Mouse (Mus musculus): ENCODE results near the gene Ube2cbp.

Gene Ube2cbp

GRCm38 (mm10) chr9:86447431-86447830, 17.3 kb downstream of the Ube2cbp start:
- POLR2A ChIA-PET: interaction anchor here in 1 of 4 experiments (1.5 kb wide), 1 partner anchor 698 kb away, joined by 3 read pairs; the partner anchor contains the start of gene Ibtk

DNA sequence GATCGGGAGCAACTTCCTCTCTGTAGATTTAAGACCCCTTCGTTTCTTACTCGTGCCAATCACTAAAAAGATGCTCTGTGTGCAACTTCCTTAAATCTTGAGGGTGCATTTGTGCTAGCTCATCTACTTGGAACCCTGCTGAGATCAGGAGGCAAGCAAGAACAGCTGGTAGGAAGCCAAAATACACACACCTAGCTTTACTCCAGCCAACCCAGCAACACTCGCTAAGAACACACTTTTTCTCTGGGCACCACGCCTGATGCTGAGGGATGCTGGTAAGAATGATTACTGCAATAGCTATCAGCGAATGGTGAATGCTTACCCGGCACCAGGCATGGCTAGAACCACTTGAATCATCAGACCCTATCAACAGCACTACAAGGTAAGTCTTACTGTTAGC, 17.9 kb downstream of the Ube2cbp start:
- CTCF ChIA-PET: interaction anchor here in 1 of 4 experiments (1.0 kb wide), 1 partner anchor 17 kb away, joined by 3 read pairs; no protein-coding TSS in a partner anchor
- POLR2A ChIA-PET: interaction anchor here in 2 of 4 experiments (1.1 to 1.5 kb wide), 2 partner anchors 17 to 697 kb away, joined by 3 read pairs; partner anchors contain the start of gene Ibtk (in 1 of the 2)

More at GRCm38 (mm10) chr9:86447431-86447830, 17.3 kb downstream of the Ube2cbp start:
- CTCF ChIA-PET: interaction anchor here in 2 of 4 experiments (0.8 to 1.0 kb wide), 2 partner anchors 11 to 17 kb away, joined by 3 read pairs; no protein-coding TSS in a partner anchor

GRCm38 (mm10) chr9:86442248-86442647, 22.5 kb downstream of the Ube2cbp start:
- POLR2A ChIA-PET: no interaction called here
- CTCF ChIA-PET: no interaction called here

GRCm38 (mm10) chr9:86438337-86439009, 26.3 kb downstream of the Ube2cbp start:
- CTCF ChIA-PET: no interaction called here

GRCm38 (mm10) chr9:86436608-86437007, 28.1 kb downstream of the Ube2cbp start:
- ChIA-PET POLR2A (interaction anchor here in 2 of 4 experiments (0.7 to 1.2 kb wide), 2 partner anchors 12 to 193 kb away, joined by 3 to 5 read pairs; no protein-coding TSS in a partner anchor), CTCF (interaction anchor here in 1 of 4 experiments (1.1 kb wide), 1 partner anchor 11 kb away, joined by 3 read pairs; no protein-coding TSS in a partner anchor)

More at GRCm38 (mm10) chr9:86438337-86439009, 26.3 kb downstream of the Ube2cbp start:
- POLR2A ChIA-PET: no interaction called here

DNA sequence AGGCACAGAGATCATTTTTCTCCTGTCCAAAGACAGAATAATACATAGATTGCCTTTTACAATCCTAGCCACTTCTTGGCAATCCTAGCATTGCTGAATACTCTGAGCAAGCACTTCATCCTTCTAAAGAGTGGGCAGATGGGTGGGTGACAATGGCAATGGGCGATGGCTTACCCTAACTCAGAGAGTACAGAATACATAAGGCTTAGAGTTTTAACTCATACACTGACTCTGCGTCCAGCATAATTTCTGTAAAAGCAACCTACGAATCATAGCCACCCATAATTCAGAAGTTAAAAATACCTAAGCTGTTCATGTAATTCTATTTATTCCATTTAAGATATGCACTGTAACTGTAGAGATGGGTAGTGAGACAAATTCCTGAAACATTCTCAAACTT, 29.2 kb downstream of the Ube2cbp start:
- POLR2A ChIA-PET: no interaction called here
- CTCF ChIA-PET: interaction anchor here in 1 of 4 experiments (0.7 kb wide), 1 partner anchor 577 kb away, joined by 4 read pairs; no protein-coding TSS in a partner anchor

DNA sequence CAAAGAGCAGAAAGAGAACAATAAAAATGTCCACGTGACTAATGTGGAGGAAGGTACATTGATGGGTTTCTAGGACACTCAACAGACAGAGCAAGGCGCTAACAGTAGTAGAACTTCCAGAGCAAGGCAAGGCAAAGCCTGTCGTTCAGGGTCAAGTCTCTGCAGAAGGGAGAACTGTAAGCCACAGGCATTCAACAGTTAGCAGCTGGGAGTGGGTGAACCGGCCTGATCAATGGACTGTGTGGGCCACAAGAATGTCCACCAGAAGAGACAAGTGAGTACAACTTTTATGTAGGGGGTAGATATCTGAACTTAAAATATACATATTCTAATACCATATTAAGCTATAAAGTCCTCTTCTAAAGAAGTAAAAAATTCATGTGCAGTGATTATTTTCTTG, 41.4 kb downstream of the Ube2cbp start:
- POLR2A ChIA-PET: no interaction called here

DNA sequence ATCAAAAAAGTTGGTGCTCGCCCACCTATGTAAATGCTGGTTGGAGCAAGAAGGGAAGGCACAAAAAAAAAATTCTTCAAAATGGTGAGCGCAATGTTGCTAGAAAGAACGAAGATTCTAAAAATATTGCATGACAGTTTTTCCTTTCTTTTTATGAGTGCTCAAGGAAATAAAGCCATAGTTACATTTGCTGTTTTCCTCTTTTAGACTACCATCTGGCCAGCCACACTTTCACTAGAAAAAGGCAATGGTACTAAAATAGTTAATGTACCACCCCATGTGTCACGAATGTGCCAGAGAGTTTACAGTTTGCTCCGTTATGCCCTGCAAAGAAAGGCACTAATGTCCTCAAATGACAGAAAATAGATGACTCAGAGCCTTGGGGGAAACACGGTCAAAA, 45.4 kb downstream of the Ube2cbp start:
- ChIA-PET CTCF (no interaction called here), POLR2A (no interaction called here)

More for the DNA sequence above, 41.4 kb downstream of the Ube2cbp start:
- CTCF ChIA-PET: no interaction called here

DNA sequence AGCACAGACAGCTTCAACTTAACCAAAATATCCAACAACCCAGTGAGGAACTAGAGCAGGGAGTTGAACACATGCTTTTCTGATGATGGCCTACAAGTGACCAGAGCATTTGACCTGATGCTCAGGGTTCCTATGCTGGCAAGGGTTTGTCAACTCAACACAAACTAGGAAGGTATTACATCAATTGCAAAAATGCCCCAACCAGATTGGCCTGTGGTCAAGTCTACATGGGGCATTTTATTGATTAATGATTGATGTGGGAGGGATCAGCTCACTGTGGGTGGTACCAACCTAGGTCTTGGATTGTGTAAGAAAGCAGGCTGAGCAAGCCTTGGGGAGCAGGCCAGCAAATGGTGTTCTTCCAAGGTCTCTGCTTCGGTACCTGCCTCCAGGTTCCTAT, 46.8 kb downstream of the Ube2cbp start:
- ChIA-PET POLR2A (no interaction called here), CTCF (no interaction called here)

DNA sequence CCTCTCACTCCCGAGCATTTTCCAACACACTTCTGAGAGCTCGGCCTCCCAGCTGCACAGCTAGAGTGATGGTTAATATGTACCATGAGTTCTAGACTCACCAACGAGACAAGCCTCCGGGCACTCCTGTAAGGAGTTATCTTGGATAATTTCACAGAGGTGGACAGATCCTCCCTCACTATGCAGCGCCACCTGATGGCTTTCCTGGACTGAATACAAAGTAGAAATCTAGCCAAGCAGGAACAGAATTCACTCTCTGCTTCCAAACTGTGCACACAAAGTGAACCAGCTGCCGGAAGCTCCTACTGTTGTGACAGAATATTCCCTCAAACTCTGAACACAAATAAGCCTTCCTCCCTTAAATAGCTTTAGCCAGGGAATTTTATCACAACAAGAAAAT, 69.0 kb downstream of the Ube2cbp start:
- ChIA-PET CTCF (interaction anchor here in 1 of 4 experiments (0.8 kb wide), 1 partner anchor 34 kb away, joined by 3 read pairs; no protein-coding TSS in a partner anchor), POLR2A (no interaction called here)

DNA sequence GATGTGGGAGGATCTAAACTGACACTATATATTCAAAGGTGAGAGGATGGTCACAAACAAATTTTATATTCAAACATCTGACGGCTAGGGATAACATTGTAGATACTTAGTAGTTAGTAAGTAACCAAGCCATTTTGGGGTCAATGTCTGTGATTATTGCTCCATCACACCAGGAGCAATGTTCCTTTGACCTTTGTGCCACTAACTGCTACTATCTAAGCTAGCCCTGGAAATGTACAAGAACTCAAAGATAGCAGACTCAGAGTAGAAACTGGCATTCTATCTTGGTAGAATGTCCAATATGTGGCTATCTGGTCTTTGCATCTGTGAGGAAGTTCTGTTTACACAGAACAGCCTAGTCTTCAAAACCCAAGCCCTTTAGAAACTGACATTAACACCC, 69.7 kb downstream of the Ube2cbp start:
- ChIA-PET POLR2A (no interaction called here), CTCF (no interaction called here)

DNA sequence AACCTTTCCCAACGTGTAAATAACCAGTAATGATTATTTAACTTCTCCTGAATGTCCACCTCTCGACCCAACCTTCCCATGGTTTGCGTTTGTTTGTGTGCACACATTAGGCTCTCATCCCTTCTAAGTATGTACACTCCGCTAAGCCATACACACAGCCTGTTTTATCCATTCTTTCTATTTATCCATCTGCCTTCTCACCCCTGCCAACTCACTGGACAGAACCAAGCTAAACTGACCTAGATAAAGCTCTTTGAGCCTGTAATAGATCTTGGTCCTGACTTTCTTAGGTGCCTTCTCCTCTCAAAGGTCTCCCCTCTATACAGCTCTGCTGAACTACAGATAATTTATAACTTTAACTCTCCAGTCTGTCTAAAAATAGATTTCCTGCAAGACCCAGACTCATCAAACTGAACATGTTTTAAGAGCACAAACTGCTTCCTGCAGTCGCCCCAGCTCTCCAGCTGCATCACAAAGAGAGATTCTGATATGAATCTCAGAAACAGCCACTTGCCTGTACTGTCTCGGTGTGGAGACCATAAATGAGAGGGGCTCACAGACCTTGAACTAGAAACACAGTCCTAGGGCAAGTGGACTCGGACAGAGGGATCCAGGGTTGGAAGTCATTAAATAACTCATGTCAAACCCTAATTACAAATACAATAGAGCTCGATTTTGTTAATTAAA, 71.0 kb downstream of the Ube2cbp start:
- ChIA-PET POLR2A (no interaction called here), CTCF (no interaction called here)

GRCm38 (mm10) chr9:86391467-86391866, 73.3 kb downstream of the Ube2cbp start:
- ChIA-PET POLR2A (no interaction called here), CTCF (no interaction called here)

DNA sequence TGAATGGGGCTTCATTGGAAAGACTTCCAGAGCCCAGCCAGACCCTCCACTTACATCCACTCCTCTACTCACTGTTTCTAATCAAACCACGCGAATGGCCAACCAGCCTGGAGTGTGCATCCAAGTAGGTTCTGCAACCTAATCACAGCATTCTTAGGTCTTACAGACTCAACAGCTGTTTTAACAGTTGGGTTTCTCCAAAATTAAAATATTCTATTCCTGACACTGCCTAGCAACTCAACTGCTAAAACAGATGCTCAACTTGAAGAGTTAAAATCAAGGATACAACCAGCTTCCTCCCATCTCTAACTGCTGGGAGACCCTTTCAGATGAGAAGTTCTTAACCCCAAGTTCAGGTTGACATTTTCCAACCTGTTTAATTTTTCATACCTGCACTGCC, 74.0 kb downstream of the Ube2cbp start:
- POLR2A ChIA-PET: no interaction called here
- CTCF ChIA-PET: no interaction called here

DNA sequence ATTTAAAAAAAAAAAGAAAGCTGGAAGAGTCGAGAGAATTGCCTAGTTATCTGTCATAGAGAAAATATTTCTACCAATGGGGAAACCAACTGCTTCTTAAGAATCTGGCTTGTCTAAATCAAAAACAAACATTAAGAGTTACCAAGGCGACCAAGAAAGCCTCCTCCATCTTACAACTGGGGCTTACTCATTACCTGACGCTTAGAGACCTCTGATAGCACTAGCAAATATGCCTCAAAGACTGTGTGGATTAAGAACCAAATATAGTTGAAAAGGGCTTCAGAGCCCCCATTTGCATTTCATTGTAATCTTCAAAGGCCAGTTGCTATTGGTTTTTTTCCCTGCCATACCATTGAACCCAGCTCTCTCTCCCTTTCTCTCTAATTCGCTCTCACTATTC, 76.2 kb downstream of the Ube2cbp start:
- POLR2A ChIA-PET: no interaction called here
- CTCF ChIA-PET: no interaction called here

DNA sequence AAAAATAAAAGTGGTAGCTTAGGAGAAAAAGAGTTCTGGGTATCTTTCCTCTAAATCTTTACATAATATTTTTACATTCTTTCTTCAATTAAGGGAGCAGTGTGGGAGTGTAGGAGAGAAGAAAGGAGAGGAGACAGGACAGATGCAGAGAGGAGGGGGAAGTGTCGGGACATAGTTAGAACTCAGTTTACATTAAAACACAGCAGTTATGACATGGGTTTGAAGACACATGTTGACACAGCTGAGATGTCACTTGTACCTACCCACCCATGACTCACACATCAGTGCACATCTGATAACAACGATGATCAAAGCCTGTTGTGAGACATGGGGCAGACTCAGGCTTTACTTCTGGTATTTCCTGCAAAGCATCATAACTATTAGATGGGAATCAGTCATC, 87.8 kb downstream of the Ube2cbp start:
- CTCF ChIA-PET: no interaction called here
- POLR2A ChIA-PET: interaction anchor here in 1 of 4 experiments (0.6 kb wide), 1 partner anchor 16 kb away, joined by 3 read pairs; no protein-coding TSS in a partner anchor

DNA sequence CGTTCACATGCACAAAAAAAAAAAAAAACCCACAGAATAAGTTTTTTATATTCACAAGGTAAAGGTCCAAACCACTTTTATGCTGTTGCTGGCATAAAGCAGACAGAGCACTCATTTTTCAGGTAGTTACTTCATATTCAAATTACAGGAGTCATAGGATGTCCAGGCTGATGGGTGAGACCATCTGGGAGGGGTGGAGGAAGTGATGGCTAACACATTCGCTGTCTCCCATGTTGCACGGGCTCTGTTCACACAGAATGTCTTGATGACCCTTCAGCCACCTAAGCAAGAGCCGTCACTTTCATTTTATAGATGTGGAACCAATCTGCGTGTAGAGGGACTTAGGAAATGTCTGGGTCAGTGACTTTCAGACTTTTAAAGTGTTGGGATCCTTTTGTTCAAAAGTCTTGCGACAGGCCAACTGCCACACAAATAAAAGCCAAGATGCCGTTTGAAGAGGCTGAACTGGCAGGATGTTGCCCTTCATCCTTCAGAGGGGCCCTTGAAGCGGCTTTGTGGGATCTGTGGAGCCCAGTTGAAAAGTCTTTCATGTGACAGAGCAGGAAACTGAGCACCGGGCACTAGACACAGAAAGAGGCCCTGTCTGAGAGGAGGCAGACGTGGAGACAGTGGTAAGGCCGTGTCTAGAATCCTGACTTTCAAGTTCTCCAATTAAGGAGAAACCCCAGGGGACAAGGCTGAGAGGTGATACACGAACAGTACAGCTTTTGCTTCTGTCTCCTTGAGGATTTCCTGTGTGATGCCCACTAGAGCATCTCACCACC, 91.8 kb downstream of the Ube2cbp start:
- ChIA-PET POLR2A (interaction anchor here in 1 of 4 experiments (0.5 kb wide), 1 partner anchor 171 kb away, joined by 5 read pairs; no protein-coding TSS in a partner anchor), CTCF (no interaction called here)

- CTCF ChIA-PET: no interaction called here
- POLR2A ChIA-PET: no interaction called here
Observed at GRCm38 (mm10) chr9:86369208-86369607, 95.5 kb downstream of the Ube2cbp start.

DNA sequence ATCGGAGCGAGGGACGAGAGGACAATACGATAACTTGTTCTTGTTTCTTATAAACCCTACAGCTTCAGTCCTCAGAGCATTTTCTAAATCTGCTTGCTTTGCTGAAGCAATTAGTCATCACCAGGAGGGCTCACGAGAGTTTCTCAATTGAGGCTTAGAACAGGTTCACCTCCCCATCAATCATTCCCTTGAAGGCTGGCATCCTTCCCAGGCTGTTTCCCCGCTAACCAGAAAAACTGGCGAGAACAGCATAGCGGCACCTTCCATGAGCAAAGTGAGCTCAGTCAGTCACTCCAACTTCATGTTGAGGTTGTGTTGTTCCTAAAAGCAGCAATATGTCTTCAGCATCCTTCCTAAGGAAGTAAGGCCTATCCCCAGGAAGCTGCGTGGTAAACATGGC, 104.2 kb downstream of the Ube2cbp start:
- ChIA-PET CTCF (interaction anchor here in 1 of 4 experiments (0.6 kb wide), 1 partner anchor 44 kb away, joined by 3 read pairs; no protein-coding TSS in a partner anchor), POLR2A (interaction anchor here in 1 of 4 experiments (0.6 kb wide), 1 partner anchor 16 kb away, joined by 3 read pairs; no protein-coding TSS in a partner anchor)

- CTCF ChIA-PET: no interaction called here
- POLR2A ChIA-PET: interaction anchor here in 1 of 4 experiments (0.6 kb wide), 1 partner anchor 607 kb away, joined by 3 read pairs; no protein-coding TSS in a partner anchor
Observed at GRCm38 (mm10) chr9:86355851-86356250, 108.9 kb downstream of the Ube2cbp start.
